Mouse (Mus musculus) bone marrow macrophage, adult 2 months (primary cell): Measurements from ENCODE around the gene Ccdc82.

Experiments used
- CTCF ChIP-seq: IDR thresholded peaks from 2 replicates; pipeline ENCODE4 v1.5.1; 2012; ENCODE audit warnings: low read depth, mild to moderate bottlenecking, low read length, moderate library complexity
- POLR2A ChIP-seq: IDR thresholded peaks from 2 replicates; pipeline ENCODE4 v1.6.1; 2012; ENCODE audit warnings: mild to moderate bottlenecking, low read depth, low read length, borderline replicate concordance

DNA sequence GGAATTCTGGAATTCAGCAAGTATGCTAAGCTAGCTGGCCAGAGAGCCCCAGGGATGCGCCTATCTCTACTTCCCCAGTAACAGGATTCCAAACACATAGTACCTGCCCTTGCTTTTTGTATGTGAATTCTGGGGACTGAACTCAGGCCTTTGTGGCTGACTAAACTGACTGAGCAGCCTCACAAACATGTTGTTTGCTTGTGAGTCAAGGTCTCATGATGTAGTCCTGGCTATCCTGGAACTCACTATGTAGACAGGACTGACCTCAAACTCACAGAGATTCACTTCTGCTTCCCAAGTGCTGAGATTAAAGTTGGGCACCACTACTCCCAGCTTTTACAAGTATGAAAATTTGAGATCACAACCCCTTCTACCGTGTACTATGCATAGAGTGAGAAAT, 67.2 kb downstream of the Ccdc82 start:
- TF ChIP-seq POLR2A (no peak), CTCF (no peak)
